Mouse (Mus musculus) heart, embryonic 16.5 days (tissue): ENCODE data around the gene Ccnf. TPM values are rescaled to one million over a fixed set of nuclear protein-coding genes. Genes with fewer than 3 reads are reported as not detected.

Source experiments
- ATAC-seq: fragments of 200-750 bp; cut with Nextera tagmentation; replicated peaks from 2 replicates; pipeline ENCODE4 v1.8.0; 2017; ENCODE audit warnings: moderate number of reproducible peaks; ENCODE audit not compliant: insufficient read depth, low FRiP score; ENCODE audit errors: extremely low read depth
- H3K27ac ChIP-seq: fragments of 300-500 bp; sonication (generic); 2 replicates; pipeline ENCODE4 v1.5.1; 2014; ENCODE audit warnings: mild to moderate bottlenecking, low read length, control low read depth, moderate library complexity
- H3K27me3 ChIP-seq: fragments of 300-500 bp; sonication (generic); 2 replicates; pipeline ENCODE4 v1.6.1; 2014; ENCODE audit warnings: low read length, mixed read lengths; ENCODE audit not compliant: control insufficient read depth, insufficient read depth
- H3K36me3 ChIP-seq: fragments of 300-500 bp; sonication (generic); 2 replicates; pipeline ENCODE4 v1.6.1; 2014; ENCODE audit not compliant: control insufficient read depth, insufficient read depth
- H3K4me1 ChIP-seq: fragments of 300-500 bp; sonication (generic); 2 replicates; pipeline ENCODE4 v1.6.1; 2014; ENCODE audit warnings: low read length, mixed read lengths; ENCODE audit not compliant: control insufficient read depth, insufficient read depth
- H3K4me2 ChIP-seq: fragments of 300-500 bp; sonication (generic); 2 replicates; pipeline ENCODE4 v1.6.1; 2014; ENCODE audit warnings: low read depth, mild to moderate bottlenecking, control low read depth, low read length
- H3K4me3 ChIP-seq: fragments of 300-500 bp; sonication (generic); 2 replicates; pipeline ENCODE4 v1.5.1; 2014; ENCODE audit warnings: mild to moderate bottlenecking, control low read depth, low read length
- H3K9ac ChIP-seq: fragments of 300-500 bp; sonication (generic); 2 replicates; pipeline ENCODE4 v1.6.1; 2014; ENCODE audit warnings: low read length, control low read depth
- H3K9me3 ChIP-seq: fragments of 300-500 bp; sonication (generic); replicated peaks from 2 replicates; pipeline ENCODE4 v1.6.1; 2016; ENCODE audit warnings: low read length; ENCODE audit not compliant: control insufficient read depth
- WGBS: fragments of 180-500 bp; shearing (Covaris S2); extraction: QIAGEN DNeasy Blood & Tissue Kit; methylation state at CpG from one replicate; pipeline ENCODE4 v1.1.7; 2014; 5-methylcytosine and 5-hydroxymethylcytosine counted together
- polyA plus RNA-seq: library from polyadenylated mRNA; unstranded; fragments of >200 nt; fragmentation: Nextera tagmentation; extraction: Ambion mirVana; gene quantifications from 2 replicates; pipeline ENCODE4 v1.2.1, GENCODE M21; 2015

Gene Ccnf
- polyA plus RNA-seq, 1 experiment from 2014 or later = 43.2 TPM

- H3K36me3 ChIP-seq = no peaks in the 10 kb centered on the region
- no peaks in the 10 kb centered on the region for H3K9me3 ChIP-seq
- WGBS = 77% methylated on average over 34 of the region's 34 CpGs
- H3K4me3 ChIP-seq = peak overlapping the region; percentile 57
- no peak overlapping the region for H3K27ac ChIP-seq
- H3K9ac ChIP-seq = peak overlapping the region; percentile 83
- ATAC-seq = no peak
- H3K27me3 ChIP-seq = peaks cover 42% of the 10 kb centered on the region
- peak overlapping the region; percentile 96 for H3K4me2 ChIP-seq
- H3K4me1 ChIP-seq = peaks cover 59% of the 10 kb centered on the region
Measured at GRCm38 (mm10) chr17:24207768-24208640, 43.3 kb downstream of the Ccnf start.

- ATAC-seq = no peak
- Histone ChIP-seq H3K36me3 (no peaks in the 10 kb centered on the region), H3K4me3 (peak overlapping the region; percentile 66), H3K4me2 (peak overlapping the region; percentile 92), H3K9ac (peak overlapping the region; percentile 83), H3K27ac (no peak overlapping the region), H3K9me3 (no peaks in the 10 kb centered on the region), H3K27me3 (peaks cover 37% of the 10 kb centered on the region), H3K4me1 (peaks cover 55% of the 10 kb centered on the region)
- WGBS = 8% methylated on average over 61 of the region's 62 CpGs
Measured at GRCm38 (mm10) chr17:24206451-24207351, 44.6 kb downstream of the Ccnf start.

GRCm38 (mm10) chr17:24205908-24206361 is 45.3 kb downstream of the Ccnf start:
- WGBS = 6% methylated on average over 15 of the region's 15 CpGs
- no peaks in the 10 kb centered on the region for H3K9me3 ChIP-seq
- H3K4me3 ChIP-seq = peak overlapping the region; percentile 66
- H3K4me1 ChIP-seq = peaks cover 48% of the 10 kb centered on the region
- peak overlapping the region; percentile 92 for H3K4me2 ChIP-seq
- H3K27ac ChIP-seq = 0 out of 2 replicates have a peak overlapping the region, but pooled peaks have one; percentile 34
- peaks cover 34% of the 10 kb centered on the region for H3K27me3 ChIP-seq
- 0 out of 2 replicates have a peak, but pooled peaks have one; percentile 1 for ATAC-seq
- peak overlapping the region; percentile 83 for H3K9ac ChIP-seq
- H3K36me3 ChIP-seq = no peaks in the 10 kb centered on the region

- Histone ChIP-seq H3K27ac (0 out of 2 replicates have a peak within 1 kb of the TSS, but pooled peaks have one; percentile 34), H3K27me3 (peaks cover 29% of the 10 kb centered on the region), H3K4me1 (peaks cover 48% of the 10 kb centered on the region), H3K4me3 (peak within 1 kb of the TSS; percentile 66), H3K36me3 (no peaks in the 10 kb centered on the region), H3K9ac (peak within 1 kb of the TSS; percentile 83), H3K4me2 (peak within 1 kb of the TSS; percentile 92), H3K9me3 (no peaks in the 10 kb centered on the region)
- WGBS = under 1% methylated on average over 61 of the region's 65 CpGs
- peak; percentile 69 for ATAC-seq
Measured at GRCm38 (mm10) chr17:24205284-24205888, 45.9 kb downstream of the Ccnf start, which contains the start of gene Tbc1d24. TSS of gene Tbc1d24 (minus strand) at chr17:24205562.

GRCm38 (mm10) chr17:24204846-24205245 is 46.4 kb downstream of the Ccnf start:
- ATAC-seq = no peak
- H3K27ac ChIP-seq = 0 out of 2 replicates have a peak overlapping the region, but pooled peaks have one; percentile 15
- no peaks in the 10 kb centered on the region for H3K9me3 ChIP-seq
- peaks cover 50% of the 10 kb centered on the region for H3K4me1 ChIP-seq
- WGBS = 11% methylated on average over 7 of the region's 7 CpGs
- peaks cover 24% of the 10 kb centered on the region for H3K27me3 ChIP-seq
- peak overlapping the region; percentile 66 for H3K4me3 ChIP-seq
- no peaks in the 10 kb centered on the region for H3K36me3 ChIP-seq
- H3K9ac ChIP-seq = peak overlapping the region; percentile 83
- peak overlapping the region; percentile 92 for H3K4me2 ChIP-seq

- no peak overlapping the region for H3K27ac ChIP-seq
- no peaks in the 10 kb centered on the region for H3K9me3 ChIP-seq
- H3K4me1 ChIP-seq = peaks cover 52% of the 10 kb centered on the region
- H3K27me3 ChIP-seq = peaks cover 22% of the 10 kb centered on the region
- H3K4me2 ChIP-seq = peak overlapping the region; percentile 92
- WGBS = 45% methylated on average over 3 of the region's 3 CpGs
- no peaks in the 10 kb centered on the region for H3K36me3 ChIP-seq
- no peak overlapping the region for H3K4me3 ChIP-seq
- no peak overlapping the region for H3K9ac ChIP-seq
- no peak for ATAC-seq
Measured at GRCm38 (mm10) chr17:24203611-24204534, 47.4 kb downstream of the Ccnf start.

GRCm38 (mm10) chr17:24203068-24203467 is 48.2 kb downstream of the Ccnf start:
- WGBS = 37% methylated on average over 4 of the region's 4 CpGs
- Histone ChIP-seq H3K36me3 (no peaks in the 10 kb centered on the region), H3K4me1 (peaks cover 44% of the 10 kb centered on the region), H3K4me2 (0 out of 2 replicates have a peak overlapping the region, but pooled peaks have one; percentile 9), H3K9me3 (no peaks in the 10 kb centered on the region), H3K27me3 (peaks cover 19% of the 10 kb centered on the region), H3K9ac (no peak overlapping the region), H3K27ac (no peak overlapping the region), H3K4me3 (no peak overlapping the region)
- no peak for ATAC-seq

GRCm38 (mm10) chr17:24201092-24201491 is 50.2 kb downstream of the Ccnf start:
- Histone ChIP-seq H3K36me3 (no peaks in the 10 kb centered on the region), H3K27me3 (peaks cover 3% of the 10 kb centered on the region; the same call in 1 of the 2 replicates), H3K4me1 (peaks cover 42% of the 10 kb centered on the region), H3K27ac (no peak overlapping the region), H3K4me2 (no peak overlapping the region), H3K4me3 (no peak overlapping the region), H3K9me3 (no peaks in the 10 kb centered on the region), H3K9ac (no peak overlapping the region)
- ATAC-seq = no peak
- WGBS = 78% methylated on average over 4 of the region's 4 CpGs
